In the genomic region with DNA sequence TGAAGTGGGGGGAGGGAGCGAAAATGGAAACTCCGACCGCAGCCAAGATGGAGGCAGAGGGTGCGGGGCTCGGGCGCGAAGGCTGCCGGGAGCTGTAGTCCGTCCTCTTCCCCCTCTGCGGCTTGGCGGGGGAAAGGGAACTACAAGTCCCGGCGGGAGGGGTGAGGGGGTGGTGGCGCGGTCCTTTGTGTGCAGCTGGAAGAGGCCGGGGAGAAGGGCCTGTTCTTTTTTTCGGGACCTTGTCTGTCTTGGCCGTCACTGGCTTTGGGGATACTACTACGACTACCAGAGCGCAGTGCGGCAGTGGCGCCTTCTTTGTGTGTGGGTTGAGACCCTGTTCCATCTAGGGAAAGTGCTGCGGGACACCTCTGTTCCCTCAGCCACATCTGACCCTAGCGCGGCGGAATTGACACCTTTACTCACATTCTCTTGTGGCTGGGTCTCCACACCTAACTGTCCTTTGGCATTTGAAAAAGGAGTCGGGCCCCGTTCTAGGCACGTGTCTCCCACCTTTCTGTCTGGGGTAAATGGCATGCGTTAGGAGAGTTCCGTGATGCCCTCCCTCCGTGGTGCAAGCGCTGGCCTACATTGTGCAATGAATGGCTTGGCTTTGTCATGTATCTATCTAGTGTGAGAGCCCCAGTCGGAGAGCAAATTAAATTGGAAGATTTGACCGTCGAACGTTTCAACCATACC, we compare ENCODE assay signal across 8 mouse cellular contexts. TPM values are rescaled to one million over a fixed set of nuclear protein-coding genes. Genes with fewer than 3 reads are reported as not detected.
DNase-seq lines count a peak whose midpoint lies in the region; ATAC-seq lines count a peak whose summit lies in the region.

No protein-coding gene starts in this region.

- no peaks in the 10 kb centered on the region for H3K36me3 ChIP-seq in hindbrain, embryonic 13.5 days

- peak overlapping the region; percentile 96 for H3K9ac ChIP-seq in hindbrain, embryonic 13.5 days

- no peaks in the 10 kb centered on the region for H3K27me3 ChIP-seq in hindbrain, embryonic 13.5 days

- ATAC-seq in hindbrain, embryonic 13.5 days (ENCODE audit: low FRiP score): peak; percentile 96

- no peaks in the 10 kb centered on the region for H3K9me3 ChIP-seq in hindbrain, embryonic 13.5 days

- H3K4me1 ChIP-seq in hindbrain, embryonic 13.5 days (replicated peaks): peaks cover 14% of the 10 kb centered on the region

- peak; percentile 87 for DNase-seq in T-cell, adult 2 months (ENCODE audit: low spot score)
- peak; percentile 88 to 91 for DNase-seq in cerebellum, postnatal 25 days
- peak; percentile 69 to 76 for DNase-seq in frontal cortex, postnatal 25 days (ENCODE audit: low spot score in 2 of 2)
- DNase-seq in layer of hippocampus, postnatal 25 days (ENCODE audit: extremely low spot score in 1 of 2, low spot score in 1 of 2): peak; percentile 74 to 80
- peak; percentile 89 for DNase-seq in lung, postnatal 14 days
- peak; percentile 63 for DNase-seq in retina, adult 2 months (ENCODE audit: low read depth, low spot score)
- peak; percentile 87 to 91 for DNase-seq in thymus, postnatal 36 days

- H3K4me2 ChIP-seq in hindbrain, embryonic 13.5 days: peak overlapping the region; percentile 74

- WGBS in hindbrain, embryonic 13.5 days: under 1% methylated on average over 35 of the region's 37 CpGs

- peak overlapping the region; percentile 98 for H3K27ac ChIP-seq in hindbrain, embryonic 13.5 days

- H3K4me3 ChIP-seq in hindbrain, embryonic 13.5 days: peak overlapping the region; percentile 85

RNA-seq across cellular contexts. Expression of a gene that starts 0.9 kb away (rescaled TPM):
- 448 and 460 TPM in 2 replicates for polyA plus RNA-seq in hindbrain, embryonic 13.5 days (2015; fragmentation: Nextera tagmentation; extraction: Ambion mirVana)
- 100 to 1,000 TPM; 247 to 252 TPM for total RNA-seq in layer of hippocampus, postnatal 25 days (2021)

RNA-seq across cellular contexts. Expression of a gene that starts 25.6 kb away (rescaled TPM):
- polyA plus RNA-seq in hindbrain, embryonic 13.5 days (2015; fragmentation: Nextera tagmentation; extraction: Ambion mirVana): 54.3 and 64.6 TPM in 2 replicates
- total RNA-seq in layer of hippocampus, postnatal 25 days (2021): 10 to 100 TPM; 68.5 to 69.8 TPM

RNA-seq across cellular contexts. Expression of a gene that starts 37.0 kb away (rescaled TPM):
- 109 and 111 TPM in 2 replicates for polyA plus RNA-seq in hindbrain, embryonic 13.5 days (2015; fragmentation: Nextera tagmentation; extraction: Ambion mirVana)
- 10 to 100 TPM; 74.9 to 78.8 TPM for total RNA-seq in layer of hippocampus, postnatal 25 days (2021)

RNA-seq across cellular contexts. Expression of a gene that starts 52.7 kb away (rescaled TPM):
- polyA plus RNA-seq in hindbrain, embryonic 13.5 days (2015; fragmentation: Nextera tagmentation; extraction: Ambion mirVana): not detected in 2 replicates
- total RNA-seq in layer of hippocampus, postnatal 25 days (2021): not detected

RNA-seq across cellular contexts. Expression of a gene that starts 57.2 kb away (rescaled TPM):
- 0.08 TPM in 1 of 2 replicates, not detected in the other for polyA plus RNA-seq in hindbrain, embryonic 13.5 days (2015; fragmentation: Nextera tagmentation; extraction: Ambion mirVana)
- not detected for total RNA-seq in layer of hippocampus, postnatal 25 days (2021)

Comparison
In these comparisons a context has a peak if more than half of its experiments do, and no peak if none do; other contexts are left out.
1. Peak in every context shown above with its lines: DNase-seq, ATAC-seq, H3K4me3 ChIP-seq and H3K27ac ChIP-seq.